Mouse (Mus musculus) monocyte, adult 2 months (primary cell): Measurements from ENCODE around the gene Ces2a.

Experiments
- DNase-seq, 2 experiments: peaks; one replicate each; pipeline ENCODE4 v3.0.0; 2022; ENCODE audit warnings: low spot score in 2 of 2, low read depth in 1 of 2

The Ces2a gene

GRCm38 (mm10) chr8:104733753-104734152 is at the start of gene Ces2a:
Gene Ces2a, plus strand, starts transcription at chr8:104734003.
- DNase-seq, result no peak

- DNase-seq, result no peak
Measured at GRCm38 (mm10) chr8:104688433-104688832, 45.4 kb upstream of the Ces2a start.

- no peak for DNase-seq
Measured at GRCm38 (mm10) chr8:104698556-104698955, 35.2 kb upstream of the Ces2a start.

- DNase-seq, result no peak
Measured at GRCm38 (mm10) chr8:104701900-104702299, 31.9 kb upstream of the Ces2a start.

- no peak for DNase-seq
Measured at GRCm38 (mm10) chr8:104721166-104721565, 12.6 kb upstream of the Ces2a start.

- no peak for DNase-seq
Measured at GRCm38 (mm10) chr8:104731451-104731850, 2.4 kb upstream of the Ces2a start.

GRCm38 (mm10) chr8:104731969-104732368 is 1.8 kb upstream of the Ces2a start:
- DNase-seq, result no peak

- DNase-seq, result no peak
Measured at GRCm38 (mm10) chr8:104742039-104742438, 8.2 kb downstream of the Ces2a start.

- no peak for DNase-seq
Measured at GRCm38 (mm10) chr8:104743410-104743809, 9.6 kb downstream of the Ces2a start.

GRCm38 (mm10) chr8:104752818-104753217 is 19.0 kb downstream of the Ces2a start:
- no peak for DNase-seq

- DNase-seq, result no peak
Measured at GRCm38 (mm10) chr8:104757621-104758020, 23.8 kb downstream of the Ces2a start.

GRCm38 (mm10) chr8:104758209-104758608 is 24.4 kb downstream of the Ces2a start:
- no peak for DNase-seq

GRCm38 (mm10) chr8:104761126-104761525 is 27.3 kb downstream of the Ces2a start:
- no peak for DNase-seq

- no peak for DNase-seq
Measured at GRCm38 (mm10) chr8:104766485-104766884, 32.7 kb downstream of the Ces2a start.

GRCm38 (mm10) chr8:104770365-104770764 is 36.6 kb downstream of the Ces2a start:
- DNase-seq, result no peak

GRCm38 (mm10) chr8:104787049-104787448 is 53.2 kb downstream of the Ces2a start:
- no peak for DNase-seq

- DNase-seq, result no peak
Measured at GRCm38 (mm10) chr8:104788929-104789328, 55.1 kb downstream of the Ces2a start.

GRCm38 (mm10) chr8:104789886-104790680 is 56.3 kb downstream of the Ces2a start:
- DNase-seq, result no peak
